Mouse (Mus musculus) MEL (cell line): ENCODE results near the gene Macf1.

Experiments used
- ETS1 ChIP-seq: IDR thresholded peaks from 2 replicates; pipeline ENCODE4 v1.6.1; 2012; ENCODE audit warnings: low read depth, mild to moderate bottlenecking, inconsistent platforms, low read length, improper control_type of control experiment, moderate library complexity
- MAX ChIP-seq: IDR thresholded peaks from 2 replicates; pipeline ENCODE4 v1.6.1; 2011; ENCODE audit warnings: low read length, improper control_type of control experiment
- MYC ChIP-seq: IDR thresholded peaks from 2 replicates; pipeline ENCODE4 v1.6.1; 2011; ENCODE audit warnings: low read depth, mild to moderate bottlenecking, low read length, improper control_type of control experiment, moderate library complexity

DNA sequence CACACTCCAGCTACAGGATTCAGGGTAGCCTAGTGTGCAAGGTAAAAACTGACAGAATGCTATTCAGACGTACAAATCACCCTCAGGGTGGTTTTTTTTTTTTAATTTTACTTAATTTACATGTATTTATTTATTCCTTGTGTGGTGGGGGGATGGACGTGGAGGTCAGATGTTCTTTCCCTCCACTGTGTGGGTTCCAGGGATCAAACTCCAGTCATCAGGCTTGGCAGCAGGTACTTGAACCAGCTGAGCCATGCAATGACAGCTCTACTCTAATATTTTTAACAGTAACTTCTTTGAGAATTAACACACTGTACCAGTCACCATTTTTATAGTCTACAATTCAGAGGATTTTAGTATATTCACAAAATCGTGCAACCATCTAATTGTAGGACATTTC, 94.7 kb downstream of the Macf1 start:
- no peak for TF ChIP-seq MYC
- TF ChIP-seq MAX, result no peak
- TF ChIP-seq ETS1, result no peak
